Mouse (Mus musculus) ES-Bruce4 (cell line): Measurements from ENCODE around the gene Prdx2. TPM values are rescaled to one million over a fixed set of nuclear protein-coding genes. Genes with fewer than 3 reads are reported as not detected.
A peak's percentile ranks its signal among the peaks of the same experiment; 100 is the strongest.

Experiments
- H3K27ac ChIP-seq: 2 replicates; pipeline ENCODE4 v1.5.1; 2012; ENCODE audit warnings: low read length, inconsistent platforms; ENCODE audit not compliant: insufficient read depth
- H3K27me3 ChIP-seq: 2 replicates; pipeline ENCODE4 v1.6.1; 2012; ENCODE audit warnings: mild to moderate bottlenecking, low read length, inconsistent platforms; ENCODE audit not compliant: control insufficient read depth, poor library complexity, insufficient read depth, severe bottlenecking
- H3K36me3 ChIP-seq: 2 replicates; pipeline ENCODE4 v1.6.1; 2012; ENCODE audit warnings: inconsistent platforms, mild to moderate bottlenecking, low read length, moderate library complexity; ENCODE audit not compliant: control insufficient read depth, poor library complexity, insufficient read depth, severe bottlenecking
- H3K4me1 ChIP-seq: one replicate; pipeline ENCODE4 v1.8.1; 2011; ENCODE audit warnings: low read length; ENCODE audit not compliant: control insufficient read depth, insufficient read depth
- H3K4me3 ChIP-seq: 2 replicates; pipeline ENCODE4 v1.5.1; 2011; ENCODE audit warnings: low read depth, mild to moderate bottlenecking, low read length
- H3K9ac ChIP-seq: 2 replicates; pipeline ENCODE4 v1.6.1; 2012; ENCODE audit warnings: low read depth, mild to moderate bottlenecking, inconsistent platforms; ENCODE audit not compliant: poor library complexity, severe bottlenecking
- H3K9me3 ChIP-seq: replicated peaks from 2 replicates; pipeline ENCODE4 v1.6.1; 2012; ENCODE audit warnings: mild to moderate bottlenecking, low read length, inconsistent platforms; ENCODE audit not compliant: control insufficient read depth, poor library complexity, insufficient read depth, severe bottlenecking
- CTCF ChIP-seq: IDR thresholded peaks from one replicate; pipeline ENCODE4 v1.8.1; 2011; ENCODE audit warnings: low read depth, low read length
- EP300 ChIP-seq: IDR thresholded peaks from 2 replicates; pipeline ENCODE4 v1.6.1; 2011; ENCODE audit warnings: low read depth, low read length; ENCODE audit not compliant: insufficient read depth
- POLR2A ChIP-seq: IDR thresholded peaks from one replicate; pipeline ENCODE4 v1.8.1; 2011; ENCODE audit warnings: low read length; ENCODE audit not compliant: insufficient read depth
- polyA plus RNA-seq: library from polyadenylated mRNA; stranded (reverse); fragments of >200 nt; gene quantifications from 2 replicates; pipeline ENCODE4 v1.2.4, GENCODE M21; 2011; ENCODE audit warnings: low read depth; ENCODE audit not compliant: missing spikeins, insufficient read depth, insufficient read length

The Prdx2 gene
- polyA plus RNA-seq, 1 experiment: 237 TPM

- no peak overlapping the region for H3K9ac ChIP-seq
- H3K4me3 ChIP-seq: no peak overlapping the region
- H3K4me1 ChIP-seq: no peaks in the 10 kb centered on the region
- peaks cover 42% of the 10 kb centered on the region for H3K36me3 ChIP-seq
- H3K9me3 ChIP-seq: no peaks in the 10 kb centered on the region
- H3K27ac ChIP-seq: peak overlapping the region; percentile 0; the same call in 1 of the 2 replicates
- TF ChIP-seq POLR2A (no peak), EP300 (no peak), CTCF (no peak)
- H3K27me3 ChIP-seq: no peaks in the 10 kb centered on the region
Observed at GRCm38 (mm10) chr8:85017209-85017608, 47.8 kb downstream of the Prdx2 start.

- TF ChIP-seq EP300: peak; percentile 94
- TF ChIP-seq CTCF: no peak
- TF ChIP-seq POLR2A: no peak
- H3K27me3 ChIP-seq: no peaks in the 10 kb centered on the region
- H3K4me1 ChIP-seq: no peaks in the 10 kb centered on the region
- peaks cover 61% of the 10 kb centered on the region for H3K36me3 ChIP-seq
- H3K27ac ChIP-seq: peak overlapping the region; percentile 85
- peak overlapping the region; percentile 61 for H3K9ac ChIP-seq
- H3K9me3 ChIP-seq: no peaks in the 10 kb centered on the region
- no peak overlapping the region for H3K4me3 ChIP-seq
Observed at GRCm38 (mm10) chr8:85021514-85022055, 52.2 kb downstream of the Prdx2 start.

- peak overlapping the region; percentile 95; the same call in 1 of the 2 replicates for H3K9ac ChIP-seq
- no peaks in the 10 kb centered on the region for H3K9me3 ChIP-seq
- H3K4me3 ChIP-seq: peak overlapping the region; percentile 99
- peaks cover 52% of the 10 kb centered on the region for H3K36me3 ChIP-seq
- no peak for TF ChIP-seq EP300
- TF ChIP-seq CTCF: no peak
- TF ChIP-seq POLR2A: no peak
- no peaks in the 10 kb centered on the region for H3K4me1 ChIP-seq
- H3K27ac ChIP-seq: no peak overlapping the region
- H3K27me3 ChIP-seq: no peaks in the 10 kb centered on the region
Observed at GRCm38 (mm10) chr8:85023846-85024245, 54.5 kb downstream of the Prdx2 start.

Other genes starting within 250 kb of the Prdx2 start
- not detected in 2 replicates for gene G430095P16Rik, start 246.6 kb upstream of the Prdx2 start, polyA plus RNA-seq
- gene Nfix, start 169.2 kb upstream of the Prdx2 start, polyA plus RNA-seq: 1.2 and 1.8 TPM in 2 replicates
- 2.5 and 3.1 TPM in 2 replicates for gene Dand5, start 146.8 kb upstream of the Prdx2 start, polyA plus RNA-seq
- gene Gadd45gip1, start 138.1 kb upstream of the Prdx2 start, polyA plus RNA-seq: 19.5 and 20.5 TPM in 2 replicates
- gene Rad23a, start 128.9 kb upstream of the Prdx2 start, polyA plus RNA-seq: 68.0 and 76.1 TPM in 2 replicates
- gene Calr, start 122.7 kb upstream of the Prdx2 start, polyA plus RNA-seq: 507 and 546 TPM in 2 replicates
- gene Farsa, start 112.6 kb upstream of the Prdx2 start, polyA plus RNA-seq: 50.8 and 52.6 TPM in 2 replicates
- 93.8 and 97.1 TPM in 2 replicates for gene Syce2, start 97.5 kb upstream of the Prdx2 start, polyA plus RNA-seq
- 72.5 and 78.5 TPM in 2 replicates for gene Gcdh, start 75.7 kb upstream of the Prdx2 start, polyA plus RNA-seq
- gene Klf1, start 67.7 kb upstream of the Prdx2 start, polyA plus RNA-seq: not detected in 2 replicates
- gene Dnase2a, start 61.0 kb upstream of the Prdx2 start, polyA plus RNA-seq: 27.5 and 30.9 TPM in 2 replicates
- 0.73 and 1.5 TPM in 2 replicates for gene Mast1, start 32.2 kb upstream of the Prdx2 start, polyA plus RNA-seq
- 0.38 TPM in 1 of 2 replicates, not detected in the other for gene Rtbdn, start 22.6 kb upstream of the Prdx2 start, polyA plus RNA-seq
- 4.9 TPM in 1 of 2 replicates, not detected in the other for gene Gm49661, start 154 bp upstream of the Prdx2 start, polyA plus RNA-seq
- 79.2 and 88.1 TPM in 2 replicates for gene Rnaseh2a, start 180 bp downstream of the Prdx2 start, polyA plus RNA-seq
- gene Junb, start 9.1 kb downstream of the Prdx2 start, polyA plus RNA-seq: 19.0 and 20.4 TPM in 2 replicates
- 41.5 and 41.8 TPM in 2 replicates for gene Hook2, start 21.0 kb downstream of the Prdx2 start, polyA plus RNA-seq
- 0.70 and 1.2 TPM in 2 replicates for gene Best2, start 44.9 kb downstream of the Prdx2 start, polyA plus RNA-seq
- 170 and 171 TPM in 2 replicates for gene Asna1, start 55.7 kb downstream of the Prdx2 start, polyA plus RNA-seq
- gene Trir, start 57.2 kb downstream of the Prdx2 start, polyA plus RNA-seq: 82.4 and 96.1 TPM in 2 replicates
- gene Tnpo2, start 67.3 kb downstream of the Prdx2 start, polyA plus RNA-seq: 193 and 195 TPM in 2 replicates
- gene Fbxw9, start 90.5 kb downstream of the Prdx2 start, polyA plus RNA-seq: 25.1 and 26.3 TPM in 2 replicates
- not detected in 2 replicates for gene Gm5741, start 98.4 kb downstream of the Prdx2 start, polyA plus RNA-seq
- gene Dhps, start 102.2 kb downstream of the Prdx2 start, polyA plus RNA-seq: 43.3 and 47.0 TPM in 2 replicates
- 82.5 and 105 TPM in 2 replicates for gene Wdr83os, start 111.2 kb downstream of the Prdx2 start, polyA plus RNA-seq
- 16.5 and 16.8 TPM in 2 replicates for gene Wdr83, start 111.7 kb downstream of the Prdx2 start, polyA plus RNA-seq
- 36.0 and 42.2 TPM in 2 replicates for gene Man2b1, start 113.7 kb downstream of the Prdx2 start, polyA plus RNA-seq
- 2.0 and 2.2 TPM in 2 replicates for gene Zfp791, start 153.5 kb downstream of the Prdx2 start, polyA plus RNA-seq
- gene Cks1brt, start 182.3 kb downstream of the Prdx2 start, polyA plus RNA-seq: 1.3 and 1.5 TPM in 2 replicates